Mouse (Mus musculus) macrophage (primary cell): ENCODE data around the gene Gstp1. TPM values are rescaled to one million over a fixed set of nuclear protein-coding genes. Genes with fewer than 3 reads are reported as not detected.
"Not testable (repeated sequence)": the region's sequence is repeated elsewhere in the genome, so short reads cannot be mapped to it uniquely, and the experiment has no call there.

Experiments
- H3K27ac ChIP-seq: fragments of 350-480 bp; formaldehyde crosslinking; 2 replicates; pipeline ENCODE4 v1.9.0; 2021
- H3K36me3 ChIP-seq: fragments of 350-480 bp; formaldehyde crosslinking; 2 replicates; pipeline ENCODE4 v1.9.0; 2021; ENCODE audit errors: inconsistent target
- H3K4me3 ChIP-seq: fragments of 350-480 bp; formaldehyde crosslinking; 2 replicates; pipeline ENCODE4 v1.9.0; 2021; ENCODE audit errors: inconsistent target
- H3K79me2 ChIP-seq: fragments of 350-480 bp; formaldehyde crosslinking; 2 replicates; pipeline ENCODE4 v1.9.0; 2021; ENCODE audit errors: inconsistent target
- WGBS: methylation state at CpG from one replicate; pipeline ENCODE4 v1.1.7; 2026; ENCODE audit warnings: inconsistent platforms; ENCODE audit not compliant: missing documents; 5-methylcytosine and 5-hydroxymethylcytosine counted together
- polyA plus RNA-seq: library from polyadenylated mRNA; stranded (reverse); fragments of 250-400 nt; gene quantifications from 3 replicates; pipeline ENCODE4 v1.2.4, GENCODE M21; 2018; ENCODE audit warnings: inconsistent platforms

The Gstp1 gene
- polyA plus RNA-seq, 1 experiment from 2014 or later = 8.6 TPM

DNA sequence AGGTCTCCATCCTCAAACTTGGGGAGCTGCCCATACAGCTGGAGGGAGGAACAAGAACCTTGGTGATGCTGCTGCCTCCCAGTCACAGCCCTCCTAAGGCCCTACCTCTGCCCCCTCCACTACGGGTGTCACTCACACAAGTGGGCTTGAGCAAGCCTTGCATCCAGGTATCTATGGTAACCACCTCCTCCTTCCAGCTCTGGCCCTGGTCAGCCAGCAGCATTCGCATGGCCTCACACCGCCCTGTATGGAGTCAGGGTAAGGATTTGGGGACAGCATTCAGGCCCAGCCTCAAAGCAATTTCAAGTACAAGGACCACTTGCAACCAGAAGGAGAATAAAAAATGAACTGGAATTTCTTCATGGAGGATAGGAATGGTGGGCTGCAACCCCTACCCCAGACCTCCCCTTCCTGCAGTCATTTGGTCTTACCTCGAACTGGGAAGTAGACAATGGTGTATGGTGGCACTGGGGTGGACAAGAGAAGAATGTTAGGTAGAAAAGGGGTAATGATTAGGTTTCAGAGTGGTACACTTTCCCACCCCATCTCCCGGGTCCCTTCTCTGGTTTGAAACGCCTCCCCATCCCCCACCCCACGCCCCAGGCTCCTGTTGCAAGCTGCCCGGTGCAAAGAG, 514 bp downstream of the Gstp1 start:
- not testable (repeated sequence) for H3K36me3 ChIP-seq, H3K27ac ChIP-seq, H3K79me2 ChIP-seq
- WGBS = 35% methylated on average over 7 of the region's 8 CpGs
- H3K4me3 ChIP-seq = peak overlapping the region; percentile 8; the same call in 1 of the 2 replicates

DNA sequence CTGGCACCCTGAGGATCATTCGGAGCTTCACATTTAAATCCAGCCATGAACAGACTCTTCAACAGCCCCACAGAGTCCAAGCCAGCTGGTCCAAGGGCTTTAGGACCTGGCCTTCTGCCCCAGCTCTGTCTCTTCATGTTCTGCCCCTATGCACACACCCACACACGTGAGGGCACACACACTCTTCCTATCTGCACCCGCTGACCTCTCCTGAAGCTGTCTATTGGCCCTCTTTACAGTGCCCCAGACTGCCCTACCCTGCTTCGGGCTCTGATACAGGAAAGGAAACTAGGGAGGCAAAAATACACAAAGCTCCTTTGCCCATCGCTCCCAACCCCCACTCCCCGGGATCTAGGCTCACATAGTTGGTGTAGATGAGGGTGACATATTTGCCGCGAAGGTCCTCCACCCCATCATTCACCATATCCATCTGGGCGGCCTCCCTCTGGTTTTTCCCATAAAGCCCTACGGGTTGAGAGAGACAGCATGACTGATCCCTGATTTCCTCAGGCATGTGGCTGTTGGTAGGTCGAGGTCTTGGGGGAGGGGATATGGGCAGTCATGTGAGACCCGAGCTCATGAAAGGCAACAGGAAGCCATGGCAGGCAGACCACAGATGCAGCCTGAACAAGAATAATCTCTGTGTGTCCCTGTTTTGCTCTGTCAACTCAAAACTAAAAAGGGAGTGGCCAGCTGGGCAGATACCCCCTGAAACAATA, 1.3 kb downstream of the Gstp1 start:
- Histone ChIP-seq H3K79me2 (no peaks in the 10 kb centered on the region), H3K36me3 (no peaks in the 10 kb centered on the region), H3K4me3 (no peak overlapping the region), H3K27ac (no peak overlapping the region)
- 85% methylated on average over 12 of the region's 12 CpGs for WGBS

DNA sequence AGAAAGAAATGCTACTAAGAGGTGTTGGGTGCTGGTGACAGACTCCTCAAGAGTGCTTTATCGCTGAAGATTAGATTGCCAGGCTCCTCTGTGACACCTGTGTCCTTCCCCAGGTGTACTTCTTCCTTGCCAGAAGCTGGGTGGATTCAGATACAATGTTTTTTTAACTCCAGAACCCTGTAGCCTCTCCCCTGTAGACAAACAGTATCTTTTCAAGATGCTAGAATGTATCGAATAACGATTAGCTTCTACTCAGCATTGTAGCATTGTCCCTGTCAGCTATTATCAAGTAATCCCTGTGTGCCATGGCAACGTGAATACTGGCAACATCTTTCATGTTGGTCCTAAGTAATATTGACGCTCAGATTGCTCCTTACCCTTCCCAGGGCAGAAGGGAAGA, 4.0 kb downstream of the Gstp1 start:
- 86% methylated on average over 5 of the region's 5 CpGs for WGBS
- Histone ChIP-seq H3K27ac (no peak overlapping the region), H3K4me3 (no peak overlapping the region), H3K36me3 (no peaks in the 10 kb centered on the region), H3K79me2 (no peaks in the 10 kb centered on the region)

DNA sequence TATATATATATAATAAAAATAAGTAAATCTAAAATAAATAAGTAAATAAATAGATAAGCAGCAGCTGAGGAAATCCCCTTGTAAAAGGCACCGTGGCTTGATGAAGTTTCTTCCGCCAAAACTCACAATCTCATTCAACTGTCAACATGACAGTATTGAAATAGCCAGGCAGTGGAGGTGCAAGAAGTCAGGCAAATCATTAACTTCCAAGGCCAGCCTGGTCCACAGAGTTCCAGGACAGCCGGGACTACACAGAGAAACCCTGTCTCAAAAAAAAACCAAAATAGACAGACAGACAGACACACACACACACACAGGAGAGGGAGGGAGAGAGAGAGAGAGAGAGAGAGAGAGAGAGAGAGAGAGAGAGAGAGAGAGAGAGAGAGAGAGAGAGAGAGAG, 4.5 kb downstream of the Gstp1 start:
- 86% methylated on average over 3 of the region's 3 CpGs for WGBS
- H3K27ac ChIP-seq = no peak overlapping the region
- H3K36me3 ChIP-seq = no peaks in the 10 kb centered on the region
- no peak overlapping the region for H3K4me3 ChIP-seq
- H3K79me2 ChIP-seq = no peaks in the 10 kb centered on the region

DNA sequence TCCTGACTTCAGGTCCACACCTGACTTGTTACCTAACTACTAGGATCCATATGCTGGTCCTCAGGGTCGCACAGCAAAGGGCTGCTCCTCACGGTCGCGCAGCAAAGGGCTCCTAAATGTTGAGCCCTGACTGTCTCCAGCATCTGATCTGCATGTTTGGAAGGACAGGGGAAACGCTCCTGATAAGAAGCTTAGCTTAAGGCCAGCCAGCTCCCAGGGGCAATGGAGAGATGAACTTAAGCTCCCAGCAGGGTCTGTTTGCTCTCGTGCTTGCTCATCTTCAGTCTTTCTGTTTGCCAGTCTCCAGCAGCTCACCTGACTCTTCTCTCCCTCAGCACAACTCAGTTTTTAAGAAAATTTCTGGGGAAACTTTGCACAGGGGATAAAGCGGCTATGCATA, 5.1 kb downstream of the Gstp1 start:
- Histone ChIP-seq H3K4me3 (no peak overlapping the region), H3K36me3 (no peaks in the 10 kb centered on the region), H3K27ac (no peak overlapping the region), H3K79me2 (no peaks in the 10 kb centered on the region)
- 87% methylated on average over 7 of the region's 7 CpGs for WGBS

DNA sequence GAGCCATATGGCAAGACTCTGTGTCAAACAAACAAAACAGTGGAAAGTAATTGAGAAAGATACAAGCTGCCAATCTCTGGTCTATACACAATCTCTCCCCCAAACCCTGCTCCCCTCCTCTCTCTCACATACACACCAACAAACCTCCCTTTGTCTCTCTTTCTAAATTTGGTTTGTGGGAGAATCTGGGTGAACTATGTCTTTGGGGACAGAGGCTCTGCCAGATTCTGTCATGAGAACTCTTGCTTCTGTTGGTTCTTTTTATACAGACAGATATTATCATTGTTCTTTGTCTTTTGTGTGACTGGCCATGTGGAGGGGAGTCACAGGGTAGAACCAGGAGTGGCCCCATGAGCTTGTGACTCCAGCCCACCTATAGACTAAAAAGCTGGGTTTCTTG, 10.2 kb downstream of the Gstp1 start:
- Histone ChIP-seq H3K79me2 (no peaks in the 10 kb centered on the region), H3K4me3 (no peak overlapping the region), H3K36me3 (no peaks in the 10 kb centered on the region), H3K27ac (no peak overlapping the region)

DNA sequence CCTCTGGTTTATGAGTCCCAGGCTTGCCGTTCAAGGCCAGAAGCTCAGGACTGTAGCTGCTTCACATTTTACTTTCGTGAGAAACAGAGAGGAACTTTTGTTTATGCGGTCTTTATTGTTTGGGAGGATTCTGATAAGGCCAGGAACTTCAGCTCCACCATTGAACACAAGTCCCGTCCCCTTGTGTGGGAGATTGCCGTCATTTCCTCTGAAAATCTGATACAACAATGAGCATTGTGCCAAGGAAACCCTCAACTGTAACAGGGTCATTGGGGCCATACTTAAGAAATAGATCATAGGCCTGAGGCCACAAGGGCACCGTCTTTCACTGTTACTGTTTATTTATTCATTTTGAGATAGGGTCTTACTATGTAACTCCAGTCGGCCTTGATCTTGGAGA, 14.6 kb downstream of the Gstp1 start:
- Histone ChIP-seq H3K79me2 (no peaks in the 10 kb centered on the region), H3K27ac (no peak overlapping the region), H3K36me3 (no peaks in the 10 kb centered on the region), H3K4me3 (no peak overlapping the region)
- WGBS = 94% methylated on average over 7 of the region's 7 CpGs

DNA sequence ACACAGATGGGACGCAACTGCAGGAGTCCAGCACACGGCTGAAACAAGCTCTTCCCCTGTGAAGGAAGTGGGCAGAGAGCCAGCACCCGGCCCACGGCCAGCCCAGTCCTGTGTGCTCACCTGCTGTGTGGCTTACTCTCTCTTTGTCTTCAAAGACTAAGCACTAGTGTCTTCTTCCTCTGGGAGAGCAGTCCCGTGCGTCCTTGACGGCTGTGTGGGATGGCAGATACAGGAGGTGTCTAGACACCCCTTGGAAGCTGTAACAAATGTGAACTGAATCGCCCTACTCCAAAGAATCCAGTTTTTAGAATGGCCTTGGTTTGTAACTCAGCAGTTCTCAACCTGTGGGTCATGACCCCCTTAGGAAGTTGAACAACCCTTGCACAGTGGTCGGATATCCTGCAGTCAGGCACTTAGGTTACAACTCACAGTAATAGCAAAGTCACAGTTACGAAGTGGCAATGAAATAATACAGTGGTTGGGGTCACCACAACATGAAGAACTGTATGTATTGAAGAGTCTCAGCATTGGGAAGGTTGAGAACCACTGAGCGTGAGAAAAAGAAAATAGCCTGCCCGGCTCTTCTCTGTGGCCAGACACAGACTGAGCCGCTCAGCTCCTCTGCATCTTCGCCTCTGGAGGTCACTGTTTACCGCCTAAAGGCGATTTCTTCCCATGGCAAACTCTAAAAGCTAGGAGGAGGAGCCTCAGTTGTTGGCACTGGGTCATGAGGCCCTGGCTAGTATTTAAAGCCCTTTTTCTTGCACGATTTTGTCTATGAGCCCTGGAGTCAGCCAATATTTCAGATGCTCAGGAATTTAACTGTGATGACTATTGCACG, 18.8 kb downstream of the Gstp1 start:
- no peak overlapping the region for H3K27ac ChIP-seq
- H3K79me2 ChIP-seq = no peaks in the 10 kb centered on the region
- WGBS = 32% methylated on average over 16 of the region's 18 CpGs
- no peaks in the 10 kb centered on the region for H3K36me3 ChIP-seq
- H3K4me3 ChIP-seq = no peak overlapping the region

DNA sequence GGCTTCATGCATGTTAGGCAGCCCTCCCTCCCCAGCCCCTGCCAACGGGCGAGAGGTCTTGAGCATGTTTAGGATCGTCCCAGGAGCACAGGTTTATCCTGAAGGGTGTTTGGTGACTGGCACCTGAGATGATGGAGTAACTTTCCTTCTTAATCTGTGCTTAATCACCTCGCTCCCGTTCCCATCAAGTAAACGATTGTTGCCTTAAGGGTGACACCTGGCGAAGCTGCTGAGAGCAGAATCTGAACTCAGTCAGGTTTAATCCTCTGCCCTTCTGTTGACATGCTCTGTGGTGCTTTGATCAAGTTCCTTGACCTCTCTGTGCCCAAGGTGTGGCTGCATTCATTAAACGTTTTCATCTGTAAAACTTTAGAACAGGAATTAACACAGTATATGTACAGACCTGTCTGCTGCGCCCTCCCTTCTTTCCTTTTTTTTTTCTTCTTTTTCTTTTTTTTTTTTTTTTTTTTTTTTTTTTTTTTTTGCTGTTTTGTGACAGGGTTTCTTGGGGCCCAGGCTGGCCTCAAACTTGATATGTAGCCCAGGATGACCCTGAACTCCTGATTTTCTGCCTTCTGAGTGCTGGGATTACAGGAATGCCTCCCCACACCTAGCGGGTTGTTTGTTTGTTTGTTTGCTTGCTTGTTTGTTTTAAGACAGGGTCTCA, 19.7 kb downstream of the Gstp1 start:
- Histone ChIP-seq H3K4me3 (no peak overlapping the region), H3K79me2 (no peaks in the 10 kb centered on the region), H3K36me3 (no peaks in the 10 kb centered on the region), H3K27ac (no peak overlapping the region)
- WGBS = 94% methylated on average over 9 of the region's 10 CpGs

DNA sequence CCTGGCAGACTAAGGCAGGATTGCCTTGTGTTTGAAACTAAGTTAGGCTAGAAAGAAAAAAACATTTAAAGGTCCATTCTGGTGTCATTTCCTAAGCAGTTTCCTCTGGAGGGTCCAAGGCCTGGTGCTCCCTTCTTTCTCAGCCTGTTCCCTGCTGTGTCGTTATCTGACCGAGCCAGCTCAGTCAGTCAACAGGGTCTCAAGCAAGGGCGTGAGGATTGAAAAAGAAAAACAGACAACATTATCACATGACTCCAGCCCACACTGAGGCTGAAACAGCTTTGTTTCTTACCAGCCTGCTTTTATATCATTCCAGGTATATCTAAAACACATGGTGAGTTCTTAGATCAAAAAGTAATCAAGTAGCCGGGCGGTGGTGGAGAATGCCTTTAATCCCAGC, 22.1 kb downstream of the Gstp1 start:
- Histone ChIP-seq H3K36me3 (no peaks in the 10 kb centered on the region), H3K4me3 (no peak overlapping the region), H3K27ac (no peak overlapping the region), H3K79me2 (no peaks in the 10 kb centered on the region; the same call in 1 of the 2 replicates)
- 97% methylated on average over 3 of the region's 5 CpGs for WGBS

DNA sequence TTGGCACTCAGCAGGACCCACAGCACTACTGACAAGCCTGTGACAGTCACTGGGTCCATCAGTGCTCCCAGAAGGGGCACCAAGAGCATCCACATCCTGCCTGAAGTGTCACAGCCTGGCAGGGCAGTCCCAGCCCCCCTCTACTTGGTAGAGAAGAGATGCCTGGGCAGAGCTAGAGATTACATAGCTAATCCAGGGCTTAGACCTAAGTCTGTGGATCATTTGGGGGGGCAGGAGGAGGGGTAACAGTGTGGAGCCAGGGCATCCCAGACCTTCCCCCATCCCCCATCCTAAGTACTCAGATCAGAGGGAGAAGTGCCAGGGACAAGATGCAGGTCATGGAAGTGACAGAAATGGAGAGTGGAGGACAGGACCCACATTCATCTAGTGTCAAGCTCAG, 23.0 kb downstream of the Gstp1 start:
- no peaks in the 10 kb centered on the region; the same call in 1 of the 2 replicates for H3K79me2 ChIP-seq
- H3K27ac ChIP-seq = no peak overlapping the region
- H3K36me3 ChIP-seq = peaks cover 3% of the 10 kb centered on the region; the same call in 1 of the 2 replicates
- no peak overlapping the region for H3K4me3 ChIP-seq

DNA sequence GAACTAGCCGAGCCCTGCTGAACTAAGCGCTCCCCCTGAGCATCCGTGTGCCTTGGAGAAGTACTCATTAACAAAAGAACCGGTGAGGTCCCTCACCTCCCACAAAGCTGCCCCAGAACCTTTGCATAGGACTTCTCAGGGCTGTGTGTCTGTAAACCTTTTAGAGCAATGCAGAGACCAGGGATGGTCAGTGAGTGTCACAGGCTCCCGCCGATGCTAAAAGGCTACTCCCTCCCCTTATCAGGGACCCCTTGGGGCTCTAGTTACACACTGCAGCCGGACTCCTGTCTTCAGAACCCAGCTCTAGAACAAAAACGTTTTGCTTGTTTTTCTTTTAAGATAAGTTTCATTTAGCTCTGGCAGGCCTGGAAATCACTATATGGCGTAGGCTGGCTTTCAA, 24.7 kb downstream of the Gstp1 start:
- Histone ChIP-seq H3K27ac (no peak overlapping the region; the same call in 1 of the 2 replicates), H3K4me3 (peak overlapping the region; percentile 80), H3K36me3 (peaks cover 21% of the 10 kb centered on the region), H3K79me2 (no peaks in the 10 kb centered on the region; the same call in 1 of the 2 replicates)
- WGBS = 33% methylated on average over 9 of the region's 9 CpGs

DNA sequence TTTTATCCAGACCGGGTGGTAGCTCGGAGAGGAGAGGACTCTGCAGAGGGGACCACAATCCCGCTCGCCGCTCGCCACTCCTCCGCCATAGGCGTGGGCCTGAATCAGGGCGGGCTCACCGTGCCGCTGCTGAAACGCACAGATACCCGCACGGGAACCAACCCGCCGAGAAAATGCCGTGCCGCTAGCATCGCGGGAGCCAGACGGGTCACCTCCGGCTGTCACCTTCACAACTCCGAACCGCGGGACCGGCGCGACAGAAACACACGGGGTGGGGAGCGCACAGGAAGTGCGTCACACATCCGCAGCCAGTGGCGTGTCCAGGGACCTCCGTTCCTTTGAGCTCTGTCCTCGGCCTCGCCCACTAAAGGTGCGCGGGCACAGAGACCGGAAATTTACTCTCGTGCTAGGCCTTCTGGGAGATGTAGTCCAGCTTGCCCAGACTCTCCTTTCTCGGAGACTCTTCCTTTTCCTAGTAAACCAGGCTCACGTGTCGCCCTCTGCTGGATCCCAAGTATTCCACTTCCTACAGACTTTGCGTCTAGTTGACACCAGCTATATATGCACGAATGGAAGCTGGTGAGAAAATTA, 25.3 kb downstream of the Gstp1 start, which contains the start of gene Ndufv1:
Ndufv1 (minus strand) TSS at position 375 of the 591 bp plus-strand sequence.
- H3K4me3 ChIP-seq = peak within 1 kb of the TSS; percentile 80
- under 1% methylated on average over 43 of the region's 45 CpGs for WGBS
- H3K79me2 ChIP-seq = no peaks in the 10 kb centered on the region; the same call in 1 of the 2 replicates
- peaks cover 26% of the 10 kb centered on the region for H3K36me3 ChIP-seq
- H3K27ac ChIP-seq = peak within 1 kb of the TSS; percentile 8; the same call in 1 of the 2 replicates

DNA sequence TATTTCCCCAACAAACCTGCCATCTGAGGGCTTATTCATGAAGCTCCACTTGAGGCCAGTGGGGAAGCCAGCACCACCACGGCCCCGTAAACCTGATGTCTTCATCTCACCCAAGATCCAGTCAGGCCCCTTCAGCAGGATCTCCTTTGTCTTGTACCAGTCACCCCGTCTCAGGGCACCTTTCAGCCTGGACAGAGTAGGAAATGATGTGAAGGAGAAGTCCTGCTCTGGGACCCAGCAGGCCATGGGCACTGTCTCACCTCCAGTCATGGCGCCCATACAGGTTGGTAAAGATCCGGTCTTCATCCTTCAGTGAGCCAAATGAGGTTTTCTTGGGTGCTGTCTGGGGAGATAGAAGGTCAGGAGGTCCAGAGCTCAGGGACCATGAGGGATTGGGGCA, 26.7 kb downstream of the Gstp1 start:
- no peak overlapping the region for H3K4me3 ChIP-seq

More for the DNA sequence above, 26.7 kb downstream of the Gstp1 start:
- peaks cover 41% of the 10 kb centered on the region for H3K36me3 ChIP-seq
- H3K79me2 ChIP-seq = no peaks in the 10 kb centered on the region; the same call in 1 of the 2 replicates
- H3K27ac ChIP-seq = no peak overlapping the region
- WGBS = 91% methylated on average over 5 of the region's 5 CpGs
